Mouse (Mus musculus) cerebellum, adult 2 months (tissue): ENCODE data around the gene Elmo1.

ENCODE experiments used
- CTCF ChIP-seq: fragments of 200-500 bp; IDR thresholded peaks from 2 replicates; pipeline ENCODE4 v1.5.1; 2011; ENCODE audit warnings: low read depth, mild to moderate bottlenecking, control low read depth, low read length, moderate library complexity, borderline replicate concordance; ENCODE audit not compliant: insufficient read depth
- POLR2A ChIP-seq: fragments of 200-500 bp; IDR thresholded peaks from 2 replicates; pipeline ENCODE4 v1.6.1; 2011; ENCODE audit warnings: low read length, control low read depth, borderline replicate concordance; ENCODE audit not compliant: insufficient read depth

DNA sequence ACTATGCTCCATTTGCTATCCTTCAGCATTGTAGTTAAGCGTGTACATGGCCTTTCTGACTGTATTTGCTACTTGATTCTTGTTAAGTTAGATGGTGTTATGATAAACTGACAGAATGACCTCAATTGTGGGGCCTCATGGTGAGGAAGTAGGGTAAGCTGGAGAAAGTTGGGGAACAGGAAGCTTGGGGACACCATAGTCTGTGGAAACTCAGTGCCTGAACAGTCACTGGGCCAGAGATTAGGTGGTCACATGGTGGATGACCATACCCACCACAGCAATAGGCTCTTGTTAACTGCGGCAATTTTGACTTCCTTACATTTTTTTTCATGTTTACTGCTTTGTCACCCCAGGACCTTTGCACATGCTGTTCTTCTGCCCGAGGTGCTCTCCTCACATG, 1.9 kb downstream of the Elmo1 start:
- TF ChIP-seq POLR2A (no peak), CTCF (no peak)
